Mouse (Mus musculus) c-Kit-positive CD71-positive TER-119-negative erythroid progenitor cells, embryonic 14.5 days (primary cell): ENCODE measurements around the gene Bloc1s1.
A peak's percentile ranks its signal among the peaks of the same experiment; 100 is the strongest.

ENCODE experiments used
- DNase-seq: peaks from one replicate; pipeline ENCODE4 v3.0.0-alpha.2; 2013; ENCODE audit warnings: low read depth

Bloc1s1 gene

DNA sequence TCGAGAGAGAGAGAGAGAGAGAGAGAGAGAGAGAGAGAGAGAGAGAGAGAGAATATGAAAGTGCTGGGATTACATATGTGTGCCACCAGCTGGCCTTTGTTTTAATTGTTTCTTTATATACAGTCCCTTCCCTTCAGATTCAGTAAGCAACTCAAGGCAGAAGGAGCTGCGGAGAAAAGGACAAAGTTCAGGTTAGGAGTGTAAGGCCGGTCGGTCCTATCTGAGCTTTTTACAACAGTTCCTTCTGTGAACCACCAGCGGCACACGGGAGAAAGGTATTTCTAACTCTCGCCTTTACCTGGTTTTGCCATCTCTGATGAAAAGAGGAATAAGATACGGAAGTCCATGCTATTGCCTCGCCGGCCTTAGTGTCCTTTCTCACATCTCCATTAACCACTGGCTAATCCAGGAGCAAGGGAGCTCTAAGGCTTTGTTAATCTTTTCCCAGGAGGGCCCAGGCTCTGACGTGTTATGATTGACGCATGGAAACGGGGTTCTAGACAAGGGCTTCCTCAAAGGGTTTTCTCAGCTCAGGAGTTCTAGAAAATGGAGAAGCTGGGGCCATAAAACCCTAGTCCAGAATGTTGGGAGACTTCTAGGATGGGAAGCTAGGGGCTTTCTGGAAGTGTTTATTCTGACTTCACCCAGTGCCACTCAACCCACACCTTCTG, 14.9 kb downstream of the Bloc1s1 start:
- DNase-seq: no peak

DNA sequence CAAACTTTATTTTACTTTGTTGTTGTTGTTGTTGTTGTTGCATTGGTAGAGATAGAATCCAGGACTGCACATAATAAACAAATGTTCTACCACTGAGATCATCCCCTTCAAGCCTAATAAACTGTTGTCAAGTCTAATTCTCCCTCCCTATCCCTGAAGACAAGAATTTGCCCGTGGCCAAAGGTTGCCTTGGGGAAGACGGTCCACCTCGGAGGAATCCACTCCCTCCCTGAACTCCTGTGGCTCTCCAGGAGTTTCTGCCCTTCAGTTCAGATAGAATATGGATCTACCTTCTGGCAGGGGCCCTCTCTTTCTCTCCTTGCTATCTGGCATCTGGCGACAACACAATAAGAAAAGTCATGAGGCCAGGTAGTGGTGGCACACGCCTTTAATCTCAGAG, 19.0 kb downstream of the Bloc1s1 start:
- DNase-seq: no peak

DNA sequence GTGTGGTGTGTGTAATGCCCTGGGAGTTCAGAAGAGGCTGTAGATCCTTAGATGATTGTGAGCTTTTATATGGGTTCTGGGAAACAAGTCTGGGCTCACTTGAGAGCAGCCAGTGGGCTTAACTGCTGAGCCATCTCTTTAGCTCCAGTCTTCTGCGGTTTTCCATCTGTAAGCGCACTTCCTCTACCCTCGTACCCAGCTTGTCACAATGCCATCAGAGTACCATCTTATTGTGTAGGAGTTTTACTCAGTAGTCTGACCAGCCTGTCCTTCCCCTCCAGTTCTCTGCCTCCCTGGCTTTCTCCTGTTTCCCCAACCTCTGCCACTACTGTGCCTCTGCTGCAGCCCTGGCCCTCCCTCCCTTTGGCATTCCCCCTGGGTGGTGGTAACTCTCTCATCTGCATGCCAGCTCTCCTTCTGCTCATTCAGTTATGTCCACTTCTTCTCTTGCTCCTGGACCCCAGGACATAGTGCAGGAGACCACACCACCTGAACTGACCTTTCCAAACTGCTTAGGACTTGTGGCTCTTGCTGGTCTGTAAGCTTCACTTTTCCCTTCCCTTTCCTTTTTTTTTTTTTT, 21.3 kb downstream of the Bloc1s1 start:
- DNase-seq: no peak

- DNase-seq: no peak
Measured at GRCm38 (mm10) chr10:128901409-128901808, 22.4 kb downstream of the Bloc1s1 start.

DNA sequence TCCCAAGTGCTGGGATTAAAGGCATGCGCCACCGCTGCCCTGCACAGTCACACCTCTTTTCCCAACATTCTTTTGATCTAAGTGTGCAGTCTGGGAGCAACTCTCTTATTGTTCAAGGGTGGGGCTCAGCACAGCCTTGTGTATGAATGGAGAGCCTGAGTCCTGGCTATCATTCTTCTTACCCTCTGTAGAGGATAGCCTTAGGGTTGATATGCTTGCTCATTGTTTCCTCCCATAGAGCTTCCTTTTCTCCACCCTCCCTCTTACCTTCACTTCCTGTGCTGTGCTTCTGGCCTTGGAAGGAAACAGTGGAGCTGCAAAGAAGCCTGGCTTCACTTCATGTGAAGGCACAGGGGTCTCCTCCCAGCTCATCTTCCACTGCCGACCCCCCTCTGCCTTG, 23.1 kb downstream of the Bloc1s1 start, which contains the start of gene Cd63:
Gene Cd63, plus strand, starts transcription at position 292 of the 400 bp plus-strand sequence.
- DNase-seq: no peak

DNA sequence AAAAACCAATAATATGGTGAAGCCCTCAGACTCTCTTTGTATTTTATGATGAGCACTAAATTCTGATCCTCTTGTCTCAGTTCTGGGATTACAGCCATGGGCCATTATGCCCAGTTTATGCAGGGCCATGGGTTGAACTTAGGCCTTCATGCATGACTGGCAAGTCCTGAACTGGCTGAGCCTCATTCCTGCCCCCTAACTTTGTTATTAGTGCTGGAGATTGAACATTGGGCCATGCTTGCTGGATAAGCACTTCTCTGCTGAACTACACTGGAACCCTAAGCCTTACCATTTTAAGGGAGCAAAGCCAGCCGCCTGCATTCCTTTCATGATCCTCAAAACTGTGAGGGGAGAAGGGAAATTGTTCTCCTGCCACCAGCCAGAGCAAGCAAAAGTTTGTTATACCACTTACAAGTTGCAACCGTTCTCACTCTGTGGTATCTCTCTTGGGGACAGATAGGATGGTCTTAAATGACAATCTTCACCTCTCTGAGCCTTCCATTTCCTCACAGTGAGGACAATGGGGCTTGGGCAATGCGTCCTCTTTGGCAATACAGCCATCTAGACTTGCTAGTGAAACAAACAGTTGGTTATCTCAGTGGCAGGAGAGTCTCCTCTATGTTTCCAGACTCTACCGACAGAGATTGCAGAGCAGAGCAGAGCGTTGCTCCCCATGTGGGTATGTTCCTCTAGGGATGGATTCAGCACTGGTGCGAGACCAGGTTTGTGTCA, 23.9 kb downstream of the Bloc1s1 start:
- no peak for DNase-seq

DNA sequence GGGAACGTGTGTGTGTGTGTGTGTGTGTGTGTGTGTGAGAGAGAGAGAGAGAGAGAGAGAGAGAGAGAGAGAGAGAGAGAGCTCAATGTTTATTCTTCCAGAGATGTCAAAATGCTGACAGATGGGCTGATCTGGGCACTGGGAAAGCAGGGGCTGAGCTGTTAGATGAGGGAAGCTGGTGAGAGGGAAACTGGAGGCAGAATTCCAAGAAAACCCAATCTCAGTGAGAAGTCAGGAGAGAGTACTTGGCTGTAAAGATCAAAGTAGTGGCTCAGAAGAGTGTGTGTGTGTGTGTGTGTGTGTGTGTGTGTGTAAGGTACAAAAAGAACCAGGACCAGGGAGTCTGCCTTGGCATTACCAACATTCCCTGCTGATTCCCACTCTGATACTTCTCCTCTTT, 26.3 kb downstream of the Bloc1s1 start:
- no peak for DNase-seq

DNA sequence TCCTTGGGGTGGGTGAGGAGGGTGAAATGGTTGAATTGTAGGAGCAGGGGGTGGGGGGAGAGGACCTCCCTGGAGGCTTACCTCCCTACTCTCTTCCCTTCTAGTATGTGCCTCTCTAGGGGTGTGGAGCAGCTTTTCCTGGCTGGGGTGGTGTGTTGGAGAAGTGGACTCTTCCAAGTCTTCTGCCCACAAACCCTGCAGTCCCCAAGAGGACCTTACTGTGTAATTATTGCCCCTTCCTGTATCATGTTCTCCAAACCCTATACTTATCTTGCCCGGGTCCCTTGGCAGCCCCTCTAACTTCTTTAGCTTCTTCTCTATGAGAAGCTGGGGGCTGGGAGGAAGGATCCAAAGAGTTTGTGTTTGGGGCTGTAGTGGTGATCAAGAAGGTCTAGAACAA, 27.0 kb downstream of the Bloc1s1 start:
- DNase-seq: no peak

GRCm38 (mm10) chr10:128895952-128896693, 27.7 kb downstream of the Bloc1s1 start:
- DNase-seq: no peak

DNA sequence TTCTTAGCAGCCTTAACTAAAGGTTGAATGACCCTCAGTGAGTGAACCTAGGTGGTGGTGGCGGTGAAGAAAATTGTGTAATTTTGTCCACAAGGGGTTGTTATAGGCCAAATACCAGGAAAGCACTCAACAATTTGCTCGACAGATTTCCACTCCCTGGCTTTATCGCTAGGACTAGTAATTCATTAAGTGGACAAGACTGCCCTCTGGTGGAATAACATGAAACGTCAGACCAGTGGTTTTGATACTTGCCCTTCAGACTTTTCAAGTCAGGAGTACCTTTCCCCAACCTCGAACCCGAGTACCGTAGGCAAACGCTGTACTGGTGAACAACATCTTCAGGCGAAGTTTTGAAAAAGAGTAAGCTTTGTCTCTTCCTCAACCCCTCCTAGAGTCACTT, 28.4 kb downstream of the Bloc1s1 start:
- peak; percentile 86 for DNase-seq

- no peak for DNase-seq
Measured at GRCm38 (mm10) chr10:128892246-128892645, 31.6 kb downstream of the Bloc1s1 start.

- DNase-seq: no peak
Measured at GRCm38 (mm10) chr10:128891296-128892094, 32.3 kb downstream of the Bloc1s1 start, which contains the start of gene Gdf11. Gene Gdf11 (minus strand): TSS chr10:128891718.

- no peak for DNase-seq
Measured at GRCm38 (mm10) chr10:128890383-128891295, 33.2 kb downstream of the Bloc1s1 start.

DNA sequence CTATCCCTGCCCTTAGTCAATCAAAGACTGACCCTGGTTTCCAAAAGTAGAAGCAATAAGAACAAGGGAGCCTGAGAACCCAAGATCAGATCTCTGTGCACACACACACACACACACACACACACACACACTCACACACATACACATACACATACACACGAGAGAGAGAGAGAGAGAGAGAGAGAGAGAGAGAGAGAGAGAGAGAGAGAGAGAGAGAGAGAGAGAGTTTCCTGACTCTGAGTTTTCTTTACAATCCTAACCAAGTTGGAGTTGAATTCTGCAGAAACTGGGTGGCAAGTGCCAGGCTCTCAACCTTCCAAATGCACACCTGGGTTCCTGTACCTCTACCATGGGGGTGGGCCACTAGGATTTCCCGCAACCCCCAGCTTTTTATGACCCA, 34.0 kb downstream of the Bloc1s1 start:
- DNase-seq: no peak

DNA sequence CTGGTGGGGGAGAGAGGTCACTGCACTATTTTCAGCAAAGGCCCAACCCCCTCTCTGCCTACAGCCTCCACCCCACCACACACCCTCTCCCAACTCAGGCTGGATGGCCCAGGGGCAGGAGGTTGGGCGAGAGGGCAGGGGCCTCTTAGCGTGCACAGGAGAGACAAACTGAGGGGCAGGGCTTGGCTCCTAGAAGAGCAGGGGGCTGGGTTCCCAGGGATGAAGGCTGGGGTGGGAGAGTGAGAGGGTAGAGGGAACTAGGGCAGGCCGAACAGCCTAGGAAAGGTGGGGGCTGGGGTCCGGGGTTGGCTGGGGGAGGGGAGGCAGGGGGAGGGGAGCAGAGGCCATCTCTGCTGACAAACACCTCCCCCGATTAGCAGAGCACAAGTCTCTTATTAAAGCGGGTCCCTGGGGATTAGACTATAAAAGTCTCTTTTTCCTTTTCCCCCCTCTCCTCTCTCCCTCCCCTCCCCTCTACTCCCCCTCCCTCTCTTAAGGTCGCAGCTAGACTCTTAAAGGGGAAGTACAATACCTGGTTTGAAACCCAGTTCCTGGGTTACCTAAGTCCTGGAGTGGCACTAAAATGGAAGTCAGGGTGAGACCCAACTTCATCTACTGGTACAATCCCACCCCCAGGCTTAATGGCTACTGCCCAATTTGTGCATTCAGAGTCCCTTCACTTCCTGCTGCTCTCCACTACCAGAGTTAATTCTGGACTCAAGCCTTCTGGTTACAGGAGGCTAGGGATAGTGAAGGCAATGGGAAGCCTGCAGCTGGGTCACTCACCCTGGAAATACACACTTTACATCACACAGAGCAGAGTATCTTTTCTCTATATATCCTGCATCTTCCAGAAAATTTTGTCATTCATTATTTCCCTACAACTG, 34.7 kb downstream of the Bloc1s1 start:
- no peak for DNase-seq

GRCm38 (mm10) chr10:128882067-128882466, 41.8 kb downstream of the Bloc1s1 start:
- no peak for DNase-seq

- no peak for DNase-seq
Measured at GRCm38 (mm10) chr10:128878811-128879210, 45.0 kb downstream of the Bloc1s1 start.

DNA sequence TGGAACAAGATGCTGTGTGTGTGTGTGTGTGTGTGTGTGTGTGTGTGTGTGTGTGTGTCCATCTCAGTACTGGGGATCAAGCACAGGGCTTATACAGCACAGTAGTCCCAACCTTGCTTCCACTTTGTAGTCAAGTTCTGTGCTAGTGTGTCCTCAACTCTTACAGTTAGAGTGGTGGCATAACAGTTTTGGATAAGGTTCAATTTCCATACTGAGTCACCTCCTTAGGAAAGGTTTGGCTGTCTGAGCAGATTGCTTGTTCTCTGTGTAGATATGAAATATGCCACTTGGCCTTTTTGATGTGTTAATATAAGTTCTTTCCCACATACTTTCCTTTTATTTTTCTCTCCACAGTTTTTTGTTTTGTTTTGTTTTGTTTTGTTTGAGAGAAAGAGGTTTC, 45.5 kb downstream of the Bloc1s1 start:
- no peak for DNase-seq

GRCm38 (mm10) chr10:128870341-128870740, 53.5 kb downstream of the Bloc1s1 start:
- DNase-seq: no peak
